Mouse (Mus musculus) midbrain, embryonic 15.5 days (tissue): Measurements from ENCODE around the gene C2cd4c. TPM values are rescaled to one million over a fixed set of nuclear protein-coding genes. Genes with fewer than 3 reads are reported as not detected.

Source experiments
- ATAC-seq: fragments of 200-750 bp; cut with Nextera tagmentation; replicated peaks from 2 replicates; pipeline ENCODE4 v1.8.0; 2017; ENCODE audit warnings: moderate TSS enrichment
- H3K27ac ChIP-seq: fragments of 300-500 bp; sonication (generic); 2 replicates; pipeline ENCODE4 v1.5.1; 2015; ENCODE audit warnings: mild to moderate bottlenecking, inconsistent platforms
- H3K27me3 ChIP-seq: fragments of 300-500 bp; sonication (generic); replicated peaks from 2 replicates; pipeline ENCODE4 v1.6.1; 2015; ENCODE audit warnings: inconsistent platforms
- H3K36me3 ChIP-seq: fragments of 300-500 bp; sonication (generic); replicated peaks from 2 replicates; pipeline ENCODE4 v1.6.1; 2015; ENCODE audit warnings: inconsistent platforms
- H3K4me1 ChIP-seq: fragments of 300-500 bp; sonication (generic); 2 replicates; pipeline ENCODE4 v1.6.1; 2015; ENCODE audit warnings: inconsistent platforms
- H3K4me2 ChIP-seq: fragments of 300-500 bp; sonication (generic); 2 replicates; pipeline ENCODE4 v1.6.1; 2015; ENCODE audit warnings: inconsistent platforms, mild to moderate bottlenecking, moderate library complexity
- H3K4me3 ChIP-seq: fragments of 300-500 bp; sonication (generic); 2 replicates; pipeline ENCODE4 v1.5.1; 2015; ENCODE audit warnings: mild to moderate bottlenecking, inconsistent platforms
- H3K9ac ChIP-seq: fragments of 300-500 bp; sonication (generic); 2 replicates; pipeline ENCODE4 v1.6.1; 2015; ENCODE audit warnings: mild to moderate bottlenecking, inconsistent platforms
- H3K9me3 ChIP-seq: fragments of 300-500 bp; sonication (generic); 2 replicates; pipeline ENCODE4 v1.6.1; 2016; ENCODE audit warnings: inconsistent platforms
- WGBS: fragments of 180-500 bp; shearing (Covaris S2); methylation state at CpG from one replicate; pipeline ENCODE4 v1.1.7; 2015; ENCODE audit warnings: mixed read lengths; 5-methylcytosine and 5-hydroxymethylcytosine counted together
- polyA plus RNA-seq: library from polyadenylated mRNA; unstranded; fragments of >200 nt; fragmentation: Nextera tagmentation; extraction: Ambion mirVana; gene quantifications from 2 replicates; pipeline ENCODE4 v1.2.1, GENCODE M21; 2015

The C2cd4c gene
- polyA plus RNA-seq, 1 experiment from 2014 or later = 0.49 TPM

- no peak for ATAC-seq
Measured at GRCm38 (mm10) chr10:79585136-79585535, 28.7 kb downstream of the C2cd4c start.

GRCm38 (mm10) chr10:79584426-79584825, 29.4 kb downstream of the C2cd4c start:
- Histone ChIP-seq H3K4me1 (no peaks in the 10 kb centered on the region), H3K27ac (no peak overlapping the region), H3K4me3 (no peak overlapping the region), H3K4me2 (no peak overlapping the region), H3K36me3 (no peaks in the 10 kb centered on the region), H3K9ac (no peak overlapping the region), H3K27me3 (no peaks in the 10 kb centered on the region), H3K9me3 (no peaks in the 10 kb centered on the region)
- WGBS = 86% methylated on average over 9 of the region's 9 CpGs
- no peak for ATAC-seq

More at GRCm38 (mm10) chr10:79585136-79585535, 28.7 kb downstream of the C2cd4c start:
- H3K4me2 ChIP-seq = no peak overlapping the region
- WGBS = 88% methylated on average over 6 of the region's 6 CpGs
- H3K4me3 ChIP-seq = no peak overlapping the region
- no peaks in the 10 kb centered on the region for H3K9me3 ChIP-seq
- H3K27ac ChIP-seq = no peak overlapping the region
- no peaks in the 10 kb centered on the region for H3K36me3 ChIP-seq
- no peaks in the 10 kb centered on the region for H3K4me1 ChIP-seq
- H3K27me3 ChIP-seq = no peaks in the 10 kb centered on the region
- H3K9ac ChIP-seq = no peak overlapping the region

DNA sequence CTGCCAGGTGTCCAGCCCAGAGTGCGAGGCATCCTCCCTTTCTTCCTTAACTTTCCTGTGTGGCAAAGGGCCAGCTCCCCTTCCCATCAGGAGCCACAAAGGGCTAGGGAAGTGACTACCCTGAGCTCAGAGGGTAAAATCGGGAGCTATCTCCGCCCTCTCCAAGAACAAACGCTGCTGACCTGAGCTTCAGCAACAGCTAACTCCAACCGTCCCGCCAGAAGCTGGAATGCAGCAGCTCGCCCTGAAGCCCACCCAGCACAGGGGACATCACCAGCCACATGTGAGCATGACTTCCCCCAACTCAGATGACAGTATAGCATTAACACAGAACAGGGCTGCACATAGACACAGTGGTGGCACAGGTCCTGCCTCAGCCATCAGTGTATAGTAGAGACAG, 29.8 kb downstream of the C2cd4c start:
- no peak for ATAC-seq
- WGBS = 74% methylated on average over 7 of the region's 7 CpGs

GRCm38 (mm10) chr10:79581501-79581900, 32.3 kb downstream of the C2cd4c start:
- no peak for ATAC-seq
- H3K27me3 ChIP-seq = no peaks in the 10 kb centered on the region
- H3K9ac ChIP-seq = no peak overlapping the region
- 92% methylated on average over 8 of the region's 8 CpGs for WGBS
- no peaks in the 10 kb centered on the region for H3K4me1 ChIP-seq
- H3K36me3 ChIP-seq = no peaks in the 10 kb centered on the region
- H3K27ac ChIP-seq = no peak overlapping the region
- H3K9me3 ChIP-seq = no peaks in the 10 kb centered on the region
- no peak overlapping the region for H3K4me2 ChIP-seq
- no peak overlapping the region for H3K4me3 ChIP-seq

More for the DNA sequence above, 29.8 kb downstream of the C2cd4c start:
- H3K9me3 ChIP-seq = no peaks in the 10 kb centered on the region
- H3K36me3 ChIP-seq = no peaks in the 10 kb centered on the region
- no peaks in the 10 kb centered on the region for H3K27me3 ChIP-seq
- H3K4me1 ChIP-seq = no peaks in the 10 kb centered on the region
- H3K4me2 ChIP-seq = no peak overlapping the region
- no peak overlapping the region for H3K27ac ChIP-seq
- no peak overlapping the region for H3K9ac ChIP-seq
- no peak overlapping the region for H3K4me3 ChIP-seq

DNA sequence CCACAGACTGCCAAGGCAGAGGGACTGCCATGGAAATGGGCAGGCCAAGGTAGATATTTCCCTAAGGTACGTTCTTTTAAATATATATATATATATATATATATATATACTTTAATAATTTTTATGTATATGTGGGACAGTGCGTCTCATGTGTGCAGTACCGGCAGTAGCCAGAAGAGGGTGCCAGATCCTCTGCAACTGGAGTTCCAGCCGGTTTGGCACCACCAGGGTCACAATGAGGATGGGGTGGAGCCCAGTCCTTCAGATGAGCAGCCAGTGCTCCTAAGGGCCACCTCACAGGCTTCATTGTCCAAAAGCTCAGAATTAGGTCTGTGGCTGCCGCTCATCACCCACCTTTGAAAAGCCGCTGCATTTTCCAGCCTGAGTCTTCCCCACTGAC, 33.0 kb downstream of the C2cd4c start:
- Histone ChIP-seq H3K4me2 (no peak overlapping the region), H3K9me3 (no peaks in the 10 kb centered on the region), H3K4me1 (no peaks in the 10 kb centered on the region), H3K4me3 (no peak overlapping the region), H3K9ac (no peak overlapping the region), H3K36me3 (no peaks in the 10 kb centered on the region), H3K27ac (no peak overlapping the region), H3K27me3 (no peaks in the 10 kb centered on the region)
- ATAC-seq = no peak
- 34% methylated on average over 6 of the region's 6 CpGs for WGBS

GRCm38 (mm10) chr10:79580356-79580755, 33.5 kb downstream of the C2cd4c start:
- ATAC-seq = no peak
- Histone ChIP-seq H3K4me1 (no peaks in the 10 kb centered on the region), H3K27ac (no peak overlapping the region), H3K27me3 (no peaks in the 10 kb centered on the region), H3K4me3 (no peak overlapping the region), H3K9me3 (no peaks in the 10 kb centered on the region), H3K9ac (no peak overlapping the region), H3K4me2 (no peak overlapping the region), H3K36me3 (no peaks in the 10 kb centered on the region)
- WGBS = 67% methylated on average over 7 of the region's 7 CpGs

DNA sequence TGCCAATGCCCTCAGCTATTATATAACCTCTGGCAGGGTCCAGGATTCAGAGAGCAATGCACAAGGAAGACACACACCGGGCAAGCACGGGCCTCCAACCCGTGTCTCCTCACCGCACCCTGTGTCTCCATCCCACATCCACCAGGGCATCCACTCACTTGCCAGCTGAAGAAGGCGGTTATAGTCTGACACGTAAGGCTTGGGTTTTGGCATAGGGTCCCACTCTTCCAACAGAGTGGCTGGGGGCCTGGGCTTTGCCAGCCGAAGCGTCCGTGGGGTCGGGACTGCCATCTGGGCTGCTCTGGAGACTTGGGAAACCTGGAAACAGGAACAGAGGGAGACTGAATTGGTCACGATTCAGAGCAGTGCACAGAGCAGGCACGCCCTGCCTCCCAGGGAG, 34.0 kb downstream of the C2cd4c start:
- WGBS = 82% methylated on average over 12 of the region's 12 CpGs
- no peaks in the 10 kb centered on the region for H3K9me3 ChIP-seq
- no peak for ATAC-seq
- no peak overlapping the region for H3K4me2 ChIP-seq
- no peak overlapping the region for H3K27ac ChIP-seq
- H3K4me1 ChIP-seq = no peaks in the 10 kb centered on the region
- H3K4me3 ChIP-seq = no peak overlapping the region
- H3K9ac ChIP-seq = no peak overlapping the region
- no peaks in the 10 kb centered on the region for H3K36me3 ChIP-seq
- no peaks in the 10 kb centered on the region for H3K27me3 ChIP-seq

- Histone ChIP-seq H3K27me3 (no peaks in the 10 kb centered on the region), H3K27ac (no peak overlapping the region), H3K36me3 (no peaks in the 10 kb centered on the region), H3K4me1 (no peaks in the 10 kb centered on the region), H3K9me3 (no peaks in the 10 kb centered on the region), H3K4me3 (no peak overlapping the region), H3K4me2 (no peak overlapping the region), H3K9ac (no peak overlapping the region)
- ATAC-seq = no peak
- 74% methylated on average over 7 of the region's 7 CpGs for WGBS
Measured at GRCm38 (mm10) chr10:79578891-79579290, 34.9 kb downstream of the C2cd4c start.

DNA sequence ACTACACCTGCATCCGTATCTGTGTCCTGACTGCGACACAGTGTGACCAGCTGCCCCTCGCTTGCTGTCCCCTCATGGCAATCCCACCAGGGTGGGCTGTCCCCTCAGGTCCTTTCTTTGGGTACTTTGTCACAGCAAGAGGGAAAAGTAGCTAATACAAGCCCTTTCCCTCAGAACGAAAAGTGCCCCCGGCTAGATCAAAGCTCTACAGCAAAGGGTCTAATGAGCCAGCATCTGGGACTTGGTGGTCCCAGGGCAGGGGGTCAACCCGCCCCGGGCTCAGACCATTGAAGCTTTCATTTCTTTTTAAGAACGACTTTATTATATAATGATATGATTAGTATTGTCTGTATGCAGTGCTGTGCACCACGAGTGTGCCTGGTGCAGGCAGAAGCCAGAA, 35.5 kb downstream of the C2cd4c start:
- H3K9ac ChIP-seq = no peak overlapping the region
- no peak overlapping the region for H3K27ac ChIP-seq
- H3K9me3 ChIP-seq = no peaks in the 10 kb centered on the region
- 43% methylated on average over 9 of the region's 9 CpGs for WGBS
- no peaks in the 10 kb centered on the region for H3K36me3 ChIP-seq
- no peak overlapping the region for H3K4me3 ChIP-seq
- H3K27me3 ChIP-seq = no peaks in the 10 kb centered on the region
- ATAC-seq = no peak
- H3K4me1 ChIP-seq = no peaks in the 10 kb centered on the region
- no peak overlapping the region for H3K4me2 ChIP-seq

DNA sequence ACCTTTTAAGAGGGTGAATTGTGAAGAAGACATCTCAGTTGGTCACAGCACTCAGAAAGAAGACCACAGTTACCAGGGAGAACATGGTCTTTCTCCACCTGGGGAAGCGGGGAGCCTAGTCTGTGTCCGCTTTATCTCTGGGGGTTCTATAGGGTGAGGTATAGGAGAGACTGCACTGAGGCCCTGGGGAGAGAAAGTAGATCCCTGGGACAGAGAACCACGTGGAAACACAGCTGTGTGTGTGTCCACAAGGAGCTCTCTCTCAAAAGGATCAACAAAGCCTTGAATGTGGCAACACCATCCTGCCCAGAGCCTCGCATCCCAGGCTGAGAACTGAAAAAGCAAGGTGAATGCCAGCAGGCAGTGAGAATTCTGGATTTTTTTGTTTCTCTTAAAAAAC, 36.4 kb downstream of the C2cd4c start:
- WGBS = 73% methylated on average over 4 of the region's 4 CpGs
- ATAC-seq = no peak

DNA sequence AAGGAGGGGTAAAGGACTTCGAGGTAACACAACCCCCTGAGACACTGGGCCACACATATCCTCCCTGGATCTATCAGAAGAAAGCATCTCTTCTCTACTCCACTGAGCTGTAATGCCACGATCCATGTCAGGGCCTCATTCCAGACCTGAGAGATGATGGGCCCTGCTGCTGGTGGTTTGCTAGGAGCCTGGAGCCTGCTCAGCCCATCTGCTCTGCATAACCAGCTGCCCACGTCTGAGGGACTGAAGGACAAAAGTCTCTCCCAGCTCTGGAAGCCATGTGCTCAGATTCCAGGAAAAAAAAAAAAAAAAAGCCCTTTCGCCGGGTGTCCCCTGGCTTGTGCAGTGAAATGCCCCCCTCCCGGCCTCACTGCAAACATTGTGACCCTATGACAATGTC, 38.1 kb downstream of the C2cd4c start:
- Histone ChIP-seq H3K4me3 (no peak overlapping the region), H3K36me3 (no peaks in the 10 kb centered on the region), H3K27ac (no peak overlapping the region), H3K4me1 (no peaks in the 10 kb centered on the region), H3K9ac (no peak overlapping the region), H3K27me3 (no peaks in the 10 kb centered on the region), H3K4me2 (no peak overlapping the region), H3K9me3 (no peaks in the 10 kb centered on the region)
- 78% methylated on average over 6 of the region's 6 CpGs for WGBS
- ATAC-seq = no peak

More for the DNA sequence above, 36.4 kb downstream of the C2cd4c start:
- Histone ChIP-seq H3K27me3 (no peaks in the 10 kb centered on the region), H3K4me3 (no peak overlapping the region), H3K9me3 (no peaks in the 10 kb centered on the region), H3K27ac (no peak overlapping the region), H3K4me1 (no peaks in the 10 kb centered on the region), H3K9ac (no peak overlapping the region), H3K4me2 (no peak overlapping the region), H3K36me3 (no peaks in the 10 kb centered on the region)

GRCm38 (mm10) chr10:79574796-79575195, 39.0 kb downstream of the C2cd4c start:
- ATAC-seq = no peak
- Histone ChIP-seq H3K9me3 (no peaks in the 10 kb centered on the region), H3K36me3 (no peaks in the 10 kb centered on the region), H3K4me2 (no peak overlapping the region), H3K4me1 (no peaks in the 10 kb centered on the region), H3K27ac (no peak overlapping the region), H3K4me3 (no peak overlapping the region), H3K9ac (no peak overlapping the region), H3K27me3 (no peaks in the 10 kb centered on the region)
- WGBS = 94% methylated on average over 6 of the region's 6 CpGs

DNA sequence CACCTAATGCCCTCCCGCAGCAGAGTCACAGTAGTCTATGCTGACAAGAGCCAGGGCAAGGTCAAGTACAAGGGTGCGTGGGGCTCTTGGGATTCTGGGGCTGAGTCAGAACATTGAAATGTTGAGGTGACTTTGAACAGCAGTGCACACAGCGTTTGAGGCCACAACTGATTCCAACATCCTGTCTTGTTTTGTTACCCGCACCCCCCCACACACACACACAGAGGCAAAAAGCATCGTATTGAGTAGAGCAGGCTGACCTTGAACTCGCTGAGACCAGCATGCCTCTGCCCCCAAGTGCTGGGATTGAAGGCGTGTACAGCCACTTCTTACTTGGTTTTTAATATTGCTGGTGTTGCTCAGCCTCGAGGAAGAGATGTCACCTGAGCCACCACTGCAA, 39.5 kb downstream of the C2cd4c start:
- Histone ChIP-seq H3K4me1 (no peaks in the 10 kb centered on the region), H3K9me3 (no peaks in the 10 kb centered on the region), H3K4me3 (no peak overlapping the region), H3K36me3 (no peaks in the 10 kb centered on the region), H3K27me3 (no peaks in the 10 kb centered on the region), H3K27ac (no peak overlapping the region), H3K9ac (no peak overlapping the region), H3K4me2 (no peak overlapping the region)
- no peak for ATAC-seq
- WGBS = 87% methylated on average over 8 of the region's 8 CpGs

DNA sequence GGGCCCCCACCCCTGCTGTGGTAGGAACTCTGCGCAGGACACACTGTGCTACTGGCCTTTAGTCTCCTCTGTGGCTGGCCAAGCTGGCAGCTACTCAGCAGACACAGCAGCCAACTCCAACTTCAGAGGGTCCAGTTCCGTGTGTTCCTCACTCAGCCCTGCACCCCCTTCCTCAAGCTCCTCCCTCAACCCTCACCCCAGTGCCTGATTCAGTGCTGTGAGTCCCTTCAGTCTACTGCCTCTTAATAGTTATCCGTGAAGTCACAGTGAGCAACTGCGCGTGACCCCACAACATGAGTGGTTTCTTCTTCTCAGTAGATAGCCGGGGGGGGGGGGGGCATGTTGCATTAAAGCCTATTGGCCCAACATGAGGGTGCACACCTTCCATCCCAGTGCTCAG, 40.2 kb downstream of the C2cd4c start:
- Histone ChIP-seq H3K36me3 (no peaks in the 10 kb centered on the region), H3K27ac (no peak overlapping the region), H3K9me3 (no peaks in the 10 kb centered on the region), H3K9ac (no peak overlapping the region), H3K4me2 (no peak overlapping the region), H3K27me3 (no peaks in the 10 kb centered on the region), H3K4me1 (no peaks in the 10 kb centered on the region), H3K4me3 (no peak overlapping the region)
- no peak for ATAC-seq
- 88% methylated on average over 6 of the region's 6 CpGs for WGBS
